Mouse (Mus musculus) erythroblast, embryonic 14.5 days (primary cell): ENCODE measurements around the gene Atn1.

Experiments used
- GATA1 ChIP-seq: IDR thresholded peaks from 2 replicates; pipeline ENCODE4 v1.6.1; 2012; ENCODE audit warnings: low read length, inconsistent platforms, mixed read lengths
- TAL1 ChIP-seq: IDR thresholded peaks from 3 replicates; pipeline ENCODE4 v1.6.1; 2012; ENCODE audit warnings: low read length, inconsistent platforms, mixed read lengths

DNA sequence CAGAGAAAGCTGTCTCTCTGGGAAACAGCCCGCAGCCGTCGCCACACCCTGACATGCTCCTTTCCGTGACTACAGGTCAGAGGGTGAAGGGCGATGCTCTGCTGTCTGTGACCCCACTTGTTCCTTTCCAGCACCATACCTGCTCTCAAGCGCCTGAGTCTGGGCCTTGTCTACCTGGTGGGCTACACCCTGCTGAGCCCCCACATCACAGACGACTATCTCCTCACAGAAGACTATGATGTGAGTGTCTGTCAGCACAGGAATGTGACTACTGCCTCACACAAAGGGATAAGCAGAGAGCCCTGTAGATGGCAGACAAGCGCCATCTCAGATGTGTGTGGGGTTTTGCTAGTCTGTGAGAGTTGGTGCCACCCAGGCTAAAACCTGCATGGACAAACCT lies 55.0 kb downstream of the Atn1 start:
- TF ChIP-seq TAL1 (no peak), GATA1 (no peak)
